Mouse (Mus musculus): Measurements from ENCODE around the gene Klhl5. TPM values are rescaled to one million over a fixed set of nuclear protein-coding genes. Genes with fewer than 3 reads are reported as not detected.

Gene Klhl5
- polyA plus RNA-seq, 1 experiment from 2014 or later: 52.0 TPM

- Histone ChIP-seq H3K27me3 (replicated peaks) (no peaks in the 10 kb centered on the region), H3K9ac (replicated peaks) (no peak overlapping the region), H3K9me3 (replicated peaks) (no peaks in the 10 kb centered on the region), H3K4me2 (no peak overlapping the region), H3K4me1 (no peaks in the 10 kb centered on the region), H3K36me3 (peaks cover 64% of the 10 kb centered on the region), H3K27ac (replicated peaks) (no peak overlapping the region), H3K4me3 (replicated peaks) (no peak overlapping the region)
- WGBS: 94% methylated on average over 3 of the region's 3 CpGs
- no peak for ATAC-seq (ENCODE audit: low FRiP score)
Observed at GRCm38 (mm10) chr5:65151276-65151675, 43.9 kb downstream of the Klhl5 start.

- no peak overlapping the region for H3K4me3 ChIP-seq (replicated peaks)
- H3K9me3 ChIP-seq (replicated peaks): no peaks in the 10 kb centered on the region
- no peak for ATAC-seq (ENCODE audit: low FRiP score)
- no peaks in the 10 kb centered on the region for H3K4me1 ChIP-seq
- no peak overlapping the region for H3K27ac ChIP-seq (replicated peaks)
- peaks cover 67% of the 10 kb centered on the region for H3K36me3 ChIP-seq
- H3K9ac ChIP-seq (replicated peaks): no peak overlapping the region
- 85% methylated on average over 5 of the region's 5 CpGs for WGBS
- H3K4me2 ChIP-seq: no peak overlapping the region
- no peaks in the 10 kb centered on the region for H3K27me3 ChIP-seq (replicated peaks)
Observed at GRCm38 (mm10) chr5:65151767-65152166, 44.4 kb downstream of the Klhl5 start.

DNA sequence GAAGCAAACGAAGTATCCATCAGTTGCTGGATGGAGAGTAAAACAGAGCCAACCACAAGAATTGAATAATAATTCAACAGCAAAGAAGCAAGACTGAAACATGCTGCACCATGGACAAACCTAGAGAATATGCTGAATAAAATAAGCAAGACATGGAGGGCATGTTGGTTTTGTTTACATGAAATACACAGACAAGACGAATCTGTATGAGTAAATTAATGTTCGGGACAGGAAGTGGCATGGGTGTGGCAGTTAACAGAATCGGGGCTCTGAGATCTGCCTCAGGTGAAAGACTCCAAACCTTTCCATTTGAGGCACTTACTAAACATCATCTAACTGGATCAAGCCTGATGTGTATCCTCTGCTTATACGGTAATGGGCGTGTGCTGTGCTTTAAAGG, 46.9 kb downstream of the Klhl5 start:
- Histone ChIP-seq H3K4me3 (replicated peaks) (no peak overlapping the region), H3K9ac (replicated peaks) (no peak overlapping the region), H3K4me2 (no peak overlapping the region), H3K4me1 (no peaks in the 10 kb centered on the region), H3K27me3 (replicated peaks) (no peaks in the 10 kb centered on the region), H3K36me3 (peaks cover 54% of the 10 kb centered on the region), H3K9me3 (replicated peaks) (no peaks in the 10 kb centered on the region), H3K27ac (replicated peaks) (no peak overlapping the region)
- WGBS: 93% methylated on average over 6 of the region's 6 CpGs
- no peak for ATAC-seq (ENCODE audit: low FRiP score)

- no peaks in the 10 kb centered on the region for H3K4me1 ChIP-seq
- no peaks in the 10 kb centered on the region for H3K27me3 ChIP-seq (replicated peaks)
- H3K4me2 ChIP-seq: no peak overlapping the region
- H3K36me3 ChIP-seq: peaks cover 50% of the 10 kb centered on the region
- H3K9ac ChIP-seq (replicated peaks): no peak overlapping the region
- no peak overlapping the region for H3K4me3 ChIP-seq (replicated peaks)
- WGBS: 69% methylated on average over 2 of the region's 2 CpGs
- H3K9me3 ChIP-seq (replicated peaks): no peaks in the 10 kb centered on the region
- no peak for ATAC-seq (ENCODE audit: low FRiP score)
- no peak overlapping the region for H3K27ac ChIP-seq (replicated peaks)
Observed at GRCm38 (mm10) chr5:65156853-65157252, 49.5 kb downstream of the Klhl5 start.

DNA sequence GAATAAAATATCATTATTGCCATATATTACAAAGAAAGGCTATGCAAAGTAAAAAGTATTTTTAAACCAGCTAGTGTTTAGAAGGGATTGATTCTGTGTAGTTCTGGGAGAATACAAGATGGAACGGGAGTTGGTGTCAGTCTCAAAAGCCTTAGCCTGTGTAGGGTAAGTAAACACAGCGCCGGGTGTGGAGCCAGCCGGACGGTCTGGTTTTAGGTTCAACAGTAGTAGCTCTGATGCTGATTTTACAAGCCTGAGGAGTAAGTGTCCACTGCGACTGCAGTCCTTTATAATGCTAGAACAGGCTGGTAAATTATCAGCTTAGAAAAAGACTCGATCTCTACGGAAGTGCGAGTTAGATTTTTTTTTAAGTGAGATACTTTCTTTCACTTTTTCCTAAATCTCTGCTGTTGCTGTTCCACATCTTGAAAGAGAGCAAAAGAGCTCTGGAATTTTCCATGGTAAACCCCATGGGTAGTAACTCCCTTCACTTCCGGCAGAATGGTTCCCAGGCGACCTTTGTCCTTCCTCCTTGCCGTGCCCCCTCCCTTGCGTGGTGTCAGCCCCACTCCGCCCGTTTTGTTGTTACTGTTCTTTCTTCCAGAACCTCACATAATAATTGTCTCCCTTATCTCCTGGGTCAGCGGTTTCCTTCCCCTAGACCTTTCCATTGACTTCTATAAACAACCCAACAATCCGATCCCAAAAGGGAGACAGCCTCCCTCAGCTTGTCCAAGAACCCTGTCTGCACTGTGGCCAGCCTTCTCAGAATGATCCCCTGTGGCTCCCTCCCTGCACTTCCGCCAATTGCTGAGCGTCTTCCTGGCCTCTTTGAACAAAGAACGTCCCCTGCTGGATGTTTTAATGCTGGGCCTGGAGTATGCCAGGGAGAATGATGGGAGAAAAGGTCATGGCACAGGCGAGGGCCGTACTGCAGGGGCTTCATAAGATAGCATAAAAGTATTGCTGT, 50.4 kb downstream of the Klhl5 start:
- 71% methylated on average over 22 of the region's 22 CpGs for WGBS
- no peak overlapping the region for H3K27ac ChIP-seq (replicated peaks)

DNA sequence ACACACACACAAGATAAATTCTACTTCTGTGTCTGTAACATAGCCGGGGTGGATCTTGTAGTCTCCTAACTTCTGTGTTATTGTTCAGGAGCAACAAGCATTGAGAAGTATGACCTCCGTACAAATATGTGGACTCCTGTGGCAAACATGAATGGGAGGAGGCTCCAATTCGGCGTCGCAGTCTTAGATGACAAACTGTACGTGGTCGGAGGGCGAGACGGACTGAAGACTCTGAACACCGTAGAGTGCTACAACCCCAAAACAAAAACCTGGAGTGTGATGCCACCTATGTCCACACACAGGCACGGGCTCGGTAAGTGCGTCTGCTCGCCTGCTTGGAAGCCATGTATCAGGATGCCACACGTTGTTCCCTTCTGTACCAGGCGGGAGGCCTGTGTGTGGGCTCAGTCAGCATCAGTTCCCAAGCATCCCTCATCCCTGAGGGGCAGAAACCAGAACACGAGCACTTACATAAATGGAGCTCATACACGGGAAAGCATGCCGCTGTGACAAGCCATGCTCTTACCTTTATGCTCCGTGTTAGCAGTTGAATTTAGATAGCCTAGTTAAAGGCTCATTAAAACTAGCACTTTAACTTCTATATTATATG, 51.5 kb downstream of the Klhl5 start:
- Histone ChIP-seq H3K27me3 (replicated peaks) (no peaks in the 10 kb centered on the region), H3K36me3 (peaks cover 54% of the 10 kb centered on the region), H3K4me1 (no peaks in the 10 kb centered on the region), H3K9ac (replicated peaks) (no peak overlapping the region), H3K4me2 (no peak overlapping the region), H3K9me3 (replicated peaks) (no peaks in the 10 kb centered on the region), H3K4me3 (replicated peaks) (no peak overlapping the region), H3K27ac (replicated peaks) (no peak overlapping the region)
- WGBS: 80% methylated on average over 20 of the region's 20 CpGs
- ATAC-seq (ENCODE audit: low FRiP score): peak; percentile 36; the same call in 1 of the 2 replicates

More for the DNA sequence above, 50.4 kb downstream of the Klhl5 start:
- Histone ChIP-seq H3K9ac (replicated peaks) (no peak overlapping the region), H3K4me1 (no peaks in the 10 kb centered on the region), H3K4me3 (replicated peaks) (no peak overlapping the region), H3K27me3 (replicated peaks) (no peaks in the 10 kb centered on the region), H3K9me3 (replicated peaks) (no peaks in the 10 kb centered on the region), H3K4me2 (no peak overlapping the region), H3K36me3 (peaks cover 52% of the 10 kb centered on the region)
- no peak for ATAC-seq (ENCODE audit: low FRiP score)

DNA sequence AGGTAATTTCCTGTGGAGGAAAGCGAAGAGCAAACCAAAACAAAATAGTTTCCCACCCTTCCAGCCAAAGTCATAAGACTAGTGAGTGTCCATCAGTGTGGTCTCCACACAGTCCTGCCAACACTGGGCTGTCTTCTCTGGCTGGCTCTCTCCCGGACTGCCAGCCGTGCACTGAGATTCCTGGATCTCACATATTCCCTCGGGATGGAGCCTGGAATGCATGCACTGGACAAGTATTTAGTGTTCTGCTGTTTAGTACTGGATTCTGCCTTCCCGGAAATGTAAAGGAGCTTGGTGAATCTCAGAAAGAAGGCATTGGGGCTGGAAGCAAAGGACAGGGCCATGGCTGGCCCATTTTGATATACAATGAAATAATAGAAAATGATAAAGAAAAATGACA, 55.7 kb downstream of the Klhl5 start:
- Histone ChIP-seq H3K4me3 (replicated peaks) (no peak overlapping the region), H3K27ac (replicated peaks) (no peak overlapping the region), H3K4me2 (no peak overlapping the region), H3K4me1 (no peaks in the 10 kb centered on the region), H3K27me3 (replicated peaks) (no peaks in the 10 kb centered on the region), H3K9me3 (replicated peaks) (no peaks in the 10 kb centered on the region), H3K36me3 (peaks cover 51% of the 10 kb centered on the region), H3K9ac (replicated peaks) (no peak overlapping the region)
- no peak for ATAC-seq (ENCODE audit: low FRiP score)
- WGBS: 69% methylated on average over 5 of the region's 5 CpGs

- WGBS: 86% methylated on average over 17 of the region's 17 CpGs
- no peaks in the 10 kb centered on the region for H3K4me1 ChIP-seq
- no peaks in the 10 kb centered on the region for H3K9me3 ChIP-seq (replicated peaks)
- no peak for ATAC-seq (ENCODE audit: low FRiP score)
- H3K4me3 ChIP-seq (replicated peaks): no peak overlapping the region
- no peak overlapping the region for H3K9ac ChIP-seq (replicated peaks)
- no peak overlapping the region for H3K4me2 ChIP-seq
- no peak overlapping the region for H3K27ac ChIP-seq (replicated peaks)
- no peaks in the 10 kb centered on the region for H3K27me3 ChIP-seq (replicated peaks)
- peaks cover 49% of the 10 kb centered on the region for H3K36me3 ChIP-seq
Observed at GRCm38 (mm10) chr5:65163489-65164092, 56.3 kb downstream of the Klhl5 start.

GRCm38 (mm10) chr5:65170206-65170605, 62.9 kb downstream of the Klhl5 start:
- Histone ChIP-seq H3K36me3 (peaks cover 9% of the 10 kb centered on the region), H3K9me3 (replicated peaks) (no peaks in the 10 kb centered on the region), H3K4me2 (no peak overlapping the region), H3K27ac (replicated peaks) (no peak overlapping the region), H3K4me3 (replicated peaks) (no peak overlapping the region), H3K9ac (replicated peaks) (no peak overlapping the region), H3K4me1 (no peaks in the 10 kb centered on the region), H3K27me3 (replicated peaks) (no peaks in the 10 kb centered on the region)
- ATAC-seq (ENCODE audit: low FRiP score): no peak
- WGBS: 82% methylated on average over 9 of the region's 9 CpGs

DNA sequence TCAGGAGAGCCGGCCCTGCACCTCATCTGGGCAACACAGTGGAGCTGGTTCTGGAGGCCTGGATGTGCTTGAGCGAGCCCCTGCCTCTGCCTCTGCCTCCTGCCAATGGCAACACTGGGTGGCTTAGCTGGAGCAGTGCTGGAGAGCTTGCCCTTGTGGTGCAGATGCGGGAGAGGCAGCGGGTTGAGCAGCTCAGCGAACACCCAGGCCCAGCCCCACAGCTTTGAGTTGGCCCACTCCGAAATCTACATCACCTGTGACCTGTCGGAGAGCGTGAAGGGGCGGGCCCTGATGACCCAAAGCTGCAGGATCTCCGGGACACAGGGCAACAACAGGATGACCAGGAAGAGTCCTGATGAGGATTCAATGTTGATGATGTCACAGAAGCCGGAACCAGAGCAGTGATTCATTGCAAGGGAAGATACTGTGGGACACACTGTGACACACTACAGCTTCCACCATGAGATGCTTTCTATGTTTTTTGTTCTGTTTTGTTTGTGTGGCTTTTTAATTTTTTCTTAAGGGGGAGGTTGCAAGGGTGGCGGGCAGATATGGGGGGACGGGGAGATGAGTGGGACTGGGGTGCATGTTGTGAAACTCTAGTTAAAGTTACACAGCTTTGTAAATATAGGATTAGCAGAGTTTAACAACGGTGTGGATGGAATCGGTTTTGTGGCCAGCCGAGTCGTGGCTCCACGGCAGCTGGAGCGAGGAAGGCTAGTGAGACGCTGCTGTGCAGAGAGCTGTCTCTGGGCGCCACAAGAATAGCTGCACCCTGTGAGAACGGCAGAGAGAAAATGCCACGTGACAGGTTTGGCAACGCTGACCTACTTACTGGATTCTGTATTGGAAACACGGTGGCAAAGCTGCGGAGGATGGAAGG, 67.9 kb downstream of the Klhl5 start:
- no peak overlapping the region for H3K9ac ChIP-seq (replicated peaks)
- WGBS: 64% methylated on average over 26 of the region's 26 CpGs
- peak overlapping the region; percentile 26 for H3K4me2 ChIP-seq
- no peak overlapping the region for H3K4me3 ChIP-seq (replicated peaks)
- H3K4me1 ChIP-seq: peaks cover 14% of the 10 kb centered on the region
- peak; percentile 88 for ATAC-seq (ENCODE audit: low FRiP score)
- no peaks in the 10 kb centered on the region for H3K36me3 ChIP-seq
- H3K27ac ChIP-seq (replicated peaks): 0 out of 2 replicates have a peak overlapping the region, but pooled peaks have one; percentile 14
- no peaks in the 10 kb centered on the region for H3K27me3 ChIP-seq (replicated peaks)
- H3K9me3 ChIP-seq (replicated peaks): no peaks in the 10 kb centered on the region

- Histone ChIP-seq H3K27me3 (replicated peaks) (no peaks in the 10 kb centered on the region), H3K4me2 (peak overlapping the region; percentile 26), H3K36me3 (no peaks in the 10 kb centered on the region), H3K9me3 (replicated peaks) (no peaks in the 10 kb centered on the region), H3K27ac (replicated peaks) (0 out of 2 replicates have a peak overlapping the region, but pooled peaks have one; percentile 14), H3K4me1 (peaks cover 18% of the 10 kb centered on the region), H3K4me3 (replicated peaks) (no peak overlapping the region), H3K9ac (replicated peaks) (no peak overlapping the region)
- WGBS: 65% methylated on average over 13 of the region's 13 CpGs
- peak; percentile 48 for ATAC-seq (ENCODE audit: low FRiP score)
Observed at GRCm38 (mm10) chr5:65175918-65176484, 68.7 kb downstream of the Klhl5 start.
